Mouse (Mus musculus): ENCODE data around the gene Nf2. TPM values are rescaled to one million over a fixed set of nuclear protein-coding genes. Genes with fewer than 3 reads are reported as not detected.
A peak's percentile ranks its signal among the peaks of the same experiment; 100 is the strongest.

The Nf2 gene
- polyA plus RNA-seq, 1 experiment from 2014 or later = 58.6 TPM

- no peak for DNase-seq (ENCODE audit: low spot score)
- Histone ChIP-seq H3K27me3 (ENCODE audit: insufficient read depth, poor library complexity, severe bottlenecking) (no peaks in the 10 kb centered on the region), H3K27ac (no peak overlapping the region), H3K4me1 (replicated peaks) (peaks cover 10% of the 10 kb centered on the region), H3K36me3 (no peaks in the 10 kb centered on the region), H3K4me3 (no peak overlapping the region), H3K9me3 (no peaks in the 10 kb centered on the region)
- 69% methylated on average over 1 of the region's 1 CpGs for WGBS
These were observed 11.7 kb upstream of the Nf2 start for GRCm38 (mm10) chr11:4860986-4861385.

GRCm38 (mm10) chr11:4858416-4858815, 9.1 kb upstream of the Nf2 start:
- Histone ChIP-seq H3K27me3 (ENCODE audit: insufficient read depth, poor library complexity, severe bottlenecking) (no peaks in the 10 kb centered on the region), H3K36me3 (no peaks in the 10 kb centered on the region), H3K9me3 (no peaks in the 10 kb centered on the region), H3K4me1 (replicated peaks) (peaks cover 10% of the 10 kb centered on the region), H3K4me3 (no peak overlapping the region), H3K27ac (no peak overlapping the region)
- WGBS = 70% methylated on average over 2 of the region's 2 CpGs
- DNase-seq (ENCODE audit: low spot score) = no peak

- WGBS = 91% methylated on average over 5 of the region's 5 CpGs
- no peak overlapping the region for H3K4me3 ChIP-seq
- DNase-seq (ENCODE audit: low spot score) = no peak
These were observed 4.8 kb upstream of the Nf2 start for GRCm38 (mm10) chr11:4854181-4854580.

GRCm38 (mm10) chr11:4853021-4853420, 3.7 kb upstream of the Nf2 start:
- Histone ChIP-seq H3K27me3 (ENCODE audit: insufficient read depth, poor library complexity, severe bottlenecking) (no peaks in the 10 kb centered on the region), H3K9me3 (no peaks in the 10 kb centered on the region), H3K4me3 (no peak overlapping the region)

More at GRCm38 (mm10) chr11:4854181-4854580, 4.8 kb upstream of the Nf2 start:
- H3K27me3 ChIP-seq (ENCODE audit: insufficient read depth, poor library complexity, severe bottlenecking) = no peaks in the 10 kb centered on the region
- no peaks in the 10 kb centered on the region for H3K4me1 ChIP-seq (replicated peaks)
- no peaks in the 10 kb centered on the region for H3K36me3 ChIP-seq
- H3K9me3 ChIP-seq = no peaks in the 10 kb centered on the region
- no peak overlapping the region for H3K27ac ChIP-seq

GRCm38 (mm10) chr11:4850404-4850803, 1.1 kb upstream of the Nf2 start:
- H3K27ac ChIP-seq = no peak overlapping the region
- peaks cover 17% of the 10 kb centered on the region for H3K4me1 ChIP-seq (replicated peaks)
- no peaks in the 10 kb centered on the region for H3K36me3 ChIP-seq
- 93% methylated on average over 2 of the region's 2 CpGs for WGBS
- no peaks in the 10 kb centered on the region for H3K9me3 ChIP-seq
- H3K4me3 ChIP-seq = 0 out of 2 replicates have a peak overlapping the region, but pooled peaks have one; percentile 85
- DNase-seq (ENCODE audit: low spot score) = no peak
- H3K27me3 ChIP-seq (ENCODE audit: insufficient read depth, poor library complexity, severe bottlenecking) = no peaks in the 10 kb centered on the region

More at GRCm38 (mm10) chr11:4853021-4853420, 3.7 kb upstream of the Nf2 start:
- no peak for DNase-seq (ENCODE audit: low spot score)
- Histone ChIP-seq H3K4me1 (replicated peaks) (peaks cover 6% of the 10 kb centered on the region), H3K36me3 (no peaks in the 10 kb centered on the region), H3K27ac (no peak overlapping the region)

- Histone ChIP-seq H3K27ac (peak overlapping the region; percentile 95), H3K9me3 (no peaks in the 10 kb centered on the region), H3K36me3 (no peaks in the 10 kb centered on the region), H3K4me3 (peak overlapping the region; percentile 85), H3K27me3 (ENCODE audit: insufficient read depth, poor library complexity, severe bottlenecking) (no peaks in the 10 kb centered on the region), H3K4me1 (replicated peaks) (peaks cover 17% of the 10 kb centered on the region)
- WGBS = under 1% methylated on average over 50 of the region's 50 CpGs
- DNase-seq (ENCODE audit: low spot score) = no peak
These were observed 670 bp downstream of the Nf2 start for GRCm38 (mm10) chr11:4848483-4849248.

GRCm38 (mm10) chr11:4840942-4841526, 8.3 kb downstream of the Nf2 start:
- Histone ChIP-seq H3K4me1 (replicated peaks) (no peaks in the 10 kb centered on the region), H3K4me3 (no peak overlapping the region), H3K9me3 (no peaks in the 10 kb centered on the region), H3K27ac (no peak overlapping the region), H3K27me3 (ENCODE audit: insufficient read depth, poor library complexity, severe bottlenecking) (no peaks in the 10 kb centered on the region), H3K36me3 (no peaks in the 10 kb centered on the region)
- 86% methylated on average over 3 of the region's 3 CpGs for WGBS
- DNase-seq (ENCODE audit: low spot score) = no peak

GRCm38 (mm10) chr11:4838235-4838634, 11.1 kb downstream of the Nf2 start:
- Histone ChIP-seq H3K27me3 (ENCODE audit: insufficient read depth, poor library complexity, severe bottlenecking) (no peaks in the 10 kb centered on the region), H3K4me3 (no peak overlapping the region), H3K4me1 (replicated peaks) (no peaks in the 10 kb centered on the region), H3K9me3 (no peaks in the 10 kb centered on the region), H3K27ac (no peak overlapping the region), H3K36me3 (no peaks in the 10 kb centered on the region)
- no peak for DNase-seq (ENCODE audit: low spot score)
- WGBS = 93% methylated on average over 1 of the region's 1 CpGs

GRCm38 (mm10) chr11:4837342-4837741, 12.0 kb downstream of the Nf2 start:
- WGBS = 84% methylated on average over 5 of the region's 5 CpGs
- DNase-seq (ENCODE audit: low spot score) = no peak
- no peaks in the 10 kb centered on the region for H3K27me3 ChIP-seq (ENCODE audit: insufficient read depth, poor library complexity, severe bottlenecking)
- H3K4me3 ChIP-seq = no peak overlapping the region
- H3K27ac ChIP-seq = no peak overlapping the region
- H3K9me3 ChIP-seq = no peaks in the 10 kb centered on the region
- H3K36me3 ChIP-seq = no peaks in the 10 kb centered on the region
- H3K4me1 ChIP-seq (replicated peaks) = no peaks in the 10 kb centered on the region

GRCm38 (mm10) chr11:4836755-4837154, 12.6 kb downstream of the Nf2 start:
- Histone ChIP-seq H3K36me3 (no peaks in the 10 kb centered on the region), H3K4me3 (no peak overlapping the region), H3K27me3 (ENCODE audit: insufficient read depth, poor library complexity, severe bottlenecking) (no peaks in the 10 kb centered on the region), H3K27ac (no peak overlapping the region), H3K4me1 (replicated peaks) (no peaks in the 10 kb centered on the region), H3K9me3 (no peaks in the 10 kb centered on the region)
- WGBS = 77% methylated on average over 6 of the region's 6 CpGs
- DNase-seq (ENCODE audit: low spot score) = peak; percentile 21

GRCm38 (mm10) chr11:4835436-4835835, 13.9 kb downstream of the Nf2 start:
- Histone ChIP-seq H3K4me1 (replicated peaks) (no peaks in the 10 kb centered on the region), H3K4me3 (no peak overlapping the region)

GRCm38 (mm10) chr11:4833295-4833939, 15.9 kb downstream of the Nf2 start:
- 86% methylated on average over 3 of the region's 3 CpGs for WGBS
- no peak for DNase-seq (ENCODE audit: low spot score)
- Histone ChIP-seq H3K4me3 (no peak overlapping the region), H3K27me3 (ENCODE audit: insufficient read depth, poor library complexity, severe bottlenecking) (no peaks in the 10 kb centered on the region), H3K36me3 (0 out of 2 replicates have a peak, but pooled peaks cover 6% of the 10 kb centered on the region), H3K9me3 (no peaks in the 10 kb centered on the region), H3K4me1 (replicated peaks) (no peaks in the 10 kb centered on the region), H3K27ac (no peak overlapping the region)

More at GRCm38 (mm10) chr11:4835436-4835835, 13.9 kb downstream of the Nf2 start:
- Histone ChIP-seq H3K9me3 (no peaks in the 10 kb centered on the region), H3K27me3 (ENCODE audit: insufficient read depth, poor library complexity, severe bottlenecking) (no peaks in the 10 kb centered on the region), H3K27ac (no peak overlapping the region), H3K36me3 (no peaks in the 10 kb centered on the region)
- no peak for DNase-seq (ENCODE audit: low spot score)
- 90% methylated on average over 6 of the region's 6 CpGs for WGBS

GRCm38 (mm10) chr11:4831066-4831465, 18.3 kb downstream of the Nf2 start:
- Histone ChIP-seq H3K4me3 (no peak overlapping the region), H3K9me3 (no peaks in the 10 kb centered on the region), H3K27me3 (ENCODE audit: insufficient read depth, poor library complexity, severe bottlenecking) (no peaks in the 10 kb centered on the region), H3K36me3 (0 out of 2 replicates have a peak, but pooled peaks cover 6% of the 10 kb centered on the region), H3K4me1 (replicated peaks) (no peaks in the 10 kb centered on the region), H3K27ac (no peak overlapping the region)
- DNase-seq (ENCODE audit: low spot score) = no peak
